ENCODE assay signal across 11 mouse cellular contexts in the genomic region with DNA sequence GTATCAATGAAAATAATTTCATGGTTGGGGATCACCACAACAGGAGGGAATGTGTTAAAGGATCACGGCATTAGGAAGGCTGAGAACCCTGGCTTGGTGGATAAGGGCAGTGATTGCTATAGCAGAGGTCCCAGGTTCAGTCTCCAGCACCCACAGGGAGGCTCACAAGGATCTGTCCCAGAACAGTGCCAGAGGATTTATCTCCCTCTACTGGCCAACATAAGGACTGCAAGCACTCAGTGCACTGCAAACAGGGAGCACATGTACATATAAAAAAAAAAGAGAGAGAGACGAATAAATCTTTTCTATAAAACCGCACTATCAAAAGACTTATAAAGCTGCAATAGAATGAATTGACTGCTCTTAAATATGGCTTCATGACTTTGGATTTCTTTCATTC. TPM values are rescaled to one million over a fixed set of nuclear protein-coding genes. Genes with fewer than 3 reads are reported as not detected.
A peak's percentile ranks its signal among the peaks of the same experiment; 100 is the strongest.
DNase-seq lines count a peak whose midpoint lies in the region; ATAC-seq and TF ChIP-seq lines count a peak whose summit lies in the region.
"Had no signal": no experiment of that assay in that cellular context is flagged by ENCODE, and none has a peak within 500 bp of the region (broad histone marks: within the 10 kb centered on the region; RNA-seq: fewer than 3 reads in every experiment).

No protein-coding gene starts in this region.

- peak; percentile 61 for TF ChIP-seq CTCF in hindbrain, postnatal 0 days (IDR thresholded peaks at IDR 0.05; ENCODE audit: low read depth)

- no peak overlapping the region for H3K4me2 ChIP-seq in hindbrain, postnatal 0 days (ENCODE audit: low read depth, low read length)
- H3K4me2 ChIP-seq in hindbrain, embryonic 16.5 days (ENCODE audit: low read length), result no peak overlapping the region
- H3K4me2 ChIP-seq: heart, embryonic 15.5 days; lung, embryonic 15.5 days had no signal

- WGBS in hindbrain, postnatal 0 days, result 79% methylated on average over 3 of the region's 3 CpGs
- WGBS in hindbrain, embryonic 16.5 days, result 79% methylated on average over 3 of the region's 3 CpGs

- no peaks in the 10 kb centered on the region for H3K9me3 ChIP-seq in hindbrain, postnatal 0 days (ENCODE audit: low read length)
- H3K9me3 ChIP-seq in hindbrain, embryonic 16.5 days (ENCODE audit: control insufficient read depth, low read length), result no peaks in the 10 kb centered on the region
- H3K9me3 ChIP-seq: heart, embryonic 15.5 days; lung, embryonic 15.5 days had no signal

- H3K27ac ChIP-seq in hindbrain, postnatal 0 days, result no peak overlapping the region
- H3K27ac ChIP-seq in hindbrain, embryonic 16.5 days (ENCODE audit: low read depth, low read length), result no peak overlapping the region
- H3K27ac ChIP-seq: heart, embryonic 15.5 days; lung, embryonic 15.5 days had no signal

- H3K4me1 ChIP-seq in hindbrain, postnatal 0 days (ENCODE audit: insufficient read depth, low read length), result no peaks in the 10 kb centered on the region; the same call in 1 of the 2 replicates
- H3K4me1 ChIP-seq in hindbrain, embryonic 16.5 days (ENCODE audit: control insufficient read depth, insufficient read depth, low read depth, low read length), result peaks cover 2% of the 10 kb centered on the region; the same call in 1 of the 2 replicates
- H3K4me1 ChIP-seq: lung, embryonic 15.5 days had no signal

- H3K27me3 ChIP-seq in hindbrain, postnatal 0 days (ENCODE audit: insufficient read depth, low read length), result no peaks in the 10 kb centered on the region
- no peaks in the 10 kb centered on the region for H3K27me3 ChIP-seq in hindbrain, embryonic 16.5 days (replicated peaks; ENCODE audit: control insufficient read depth, insufficient read depth, low read length)
- H3K27me3 ChIP-seq: heart, embryonic 15.5 days; lung, embryonic 15.5 days had no signal

- ATAC-seq in hindbrain, postnatal 0 days, result no peak
- ATAC-seq in hindbrain, embryonic 16.5 days, result no peak

- H3K9ac ChIP-seq in hindbrain, postnatal 0 days (replicated peaks; ENCODE audit: low read length), result no peak overlapping the region
- H3K9ac ChIP-seq in hindbrain, embryonic 16.5 days (ENCODE audit: low read depth, low read length), result no peak overlapping the region
- H3K9ac ChIP-seq: heart, embryonic 15.5 days; lung, embryonic 15.5 days had no signal

- DNase-seq in hindbrain, postnatal 0 days (ENCODE audit: low spot score), result peak; percentile 35
- DNase-seq in right cerebral cortex, adult 18-20 months, result peak; percentile 6
- no peak for DNase-seq in right cerebral cortex, postnatal 4 days
- DNase-seq in c-Kit-positive CD71-positive TER-119-negative erythroid progenitor cells, embryonic 14.5 days (ENCODE audit: low read depth), result peak; percentile 7
- DNase-seq in retina, postnatal 1 day, result peak; percentile 47
- DNase-seq in spleen, postnatal 10 days (ENCODE audit: low spot score in 2 of 2), result no peak

- no peak overlapping the region for H3K4me3 ChIP-seq in hindbrain, postnatal 0 days (ENCODE audit: low read length)
- H3K4me3 ChIP-seq in hindbrain, embryonic 16.5 days (ENCODE audit: low read length), result no peak overlapping the region
- H3K4me3 ChIP-seq: erythroblast, embryonic 14.5 days; heart, embryonic 15.5 days; lung, embryonic 15.5 days had no signal

- H3K36me3 ChIP-seq in hindbrain, postnatal 0 days (ENCODE audit: insufficient read depth, low read length), result no peaks in the 10 kb centered on the region
- no peaks in the 10 kb centered on the region for H3K36me3 ChIP-seq in hindbrain, embryonic 16.5 days (ENCODE audit: control insufficient read depth, insufficient read depth, low read length)
- H3K36me3 ChIP-seq: heart, embryonic 15.5 days; lung, embryonic 15.5 days had no signal

RNA-seq across cellular contexts. Expression of gene Wdr72, which starts 43.9 kb away (rescaled TPM):
- total RNA-seq in hindbrain, postnatal 0 days (2014; rRNA removed), result 0.25 and 0.58 TPM in 2 replicates
- polyA plus RNA-seq in hindbrain, postnatal 0 days (2015; fragmentation: Nextera tagmentation; extraction: Ambion mirVana), result 1.1 and 1.2 TPM in 2 replicates
- polyA plus RNA-seq in hindbrain, embryonic 16.5 days (2015; fragmentation: Nextera tagmentation; extraction: Ambion mirVana), result 0.73 and 0.95 TPM in 2 replicates
- polyA plus RNA-seq: erythroblast, embryonic 14.5 days; large intestine, adult 2 months had no signal

Comparison
In these comparisons a context has a peak if more than half of its experiments do, and no peak if none do; other contexts are left out.
1. DNase-seq: peak in hindbrain, postnatal 0 days (single experiment), right cerebral cortex, adult 18-20 months (single experiment), c-Kit-positive CD71-positive TER-119-negative erythroid progenitor cells, embryonic 14.5 days (single experiment) and retina, postnatal 1 day (single experiment); none in right cerebral cortex, postnatal 4 days (single experiment) and spleen, postnatal 10 days (0 of 2).